Mouse (Mus musculus): ENCODE results near the gene Galnt6. TPM values are rescaled to one million over a fixed set of nuclear protein-coding genes. Genes with fewer than 3 reads are reported as not detected.

Galnt6 gene
- polyA plus RNA-seq, 1 experiment: 0.29 TPM

GRCm38 (mm10) chr15:100749751-100750538 lies 20.8 kb upstream of the Galnt6 start:
- TF ChIP-seq FOSL1 (IDR thresholded peaks at IDR 0.05; ENCODE audit: insufficient read depth, low read length, poor library complexity, severe bottlenecking) (no peak), USF1 (IDR thresholded peaks at IDR 0.05; ENCODE audit: low read depth) (no peak), MYOG (IDR thresholded peaks at IDR 0.05; ENCODE audit: control insufficient read depth, extremely low read depth, insufficient read length) (no peak), CTCF (IDR thresholded peaks at IDR 0.05; ENCODE audit: control insufficient read depth, insufficient read depth, insufficient read length) (no peak), CEBPB (IDR thresholded peaks at IDR 0.05; ENCODE audit: low read depth) (peak; percentile 55), MYOD1 (IDR thresholded peaks at IDR 0.05; ENCODE audit: control insufficient read depth, insufficient read length, low read depth) (no peak), MAX (IDR thresholded peaks at IDR 0.05) (no peak)
- no peak overlapping the region for H3ac ChIP-seq (ENCODE audit: control insufficient read depth, insufficient read length, low read depth)

GRCm38 (mm10) chr15:100748584-100748983 lies 19.4 kb upstream of the Galnt6 start:
- Histone ChIP-seq H3ac (ENCODE audit: control insufficient read depth, insufficient read length, low read depth) (no peak overlapping the region), H3K79me3 (ENCODE audit: low read depth) (no peaks in the 10 kb centered on the region), H3K79me2 (ENCODE audit: control insufficient read depth, insufficient read depth) (no peaks in the 10 kb centered on the region), H3K27me3 (ENCODE audit: control insufficient read depth, insufficient read depth, insufficient read length) (no peaks in the 10 kb centered on the region), H3K4me3 (ENCODE audit: insufficient read depth, poor library complexity, severe bottlenecking) (no peak overlapping the region), H3K36me3 (ENCODE audit: control insufficient read depth, insufficient read depth) (no peaks in the 10 kb centered on the region)
- TF ChIP-seq MYOG (IDR thresholded peaks at IDR 0.05; ENCODE audit: control insufficient read depth, extremely low read depth, insufficient read length) (no peak), FOSL1 (IDR thresholded peaks at IDR 0.05; ENCODE audit: insufficient read depth, low read length, poor library complexity, severe bottlenecking) (no peak), USF1 (IDR thresholded peaks at IDR 0.05; ENCODE audit: low read depth) (no peak), MAX (IDR thresholded peaks at IDR 0.05) (no peak), CTCF (IDR thresholded peaks at IDR 0.05; ENCODE audit: control insufficient read depth, insufficient read depth, insufficient read length) (no peak), CEBPB (IDR thresholded peaks at IDR 0.05; ENCODE audit: low read depth) (no peak), MYOD1 (IDR thresholded peaks at IDR 0.05; ENCODE audit: control insufficient read depth, insufficient read length, low read depth) (no peak)

More at GRCm38 (mm10) chr15:100749751-100750538, 20.8 kb upstream of the Galnt6 start:
- Histone ChIP-seq H3K27me3 (ENCODE audit: control insufficient read depth, insufficient read depth, insufficient read length) (no peaks in the 10 kb centered on the region), H3K36me3 (ENCODE audit: control insufficient read depth, insufficient read depth) (no peaks in the 10 kb centered on the region), H3K79me2 (ENCODE audit: control insufficient read depth, insufficient read depth) (no peaks in the 10 kb centered on the region), H3K4me3 (ENCODE audit: insufficient read depth, poor library complexity, severe bottlenecking) (no peak overlapping the region), H3K79me3 (ENCODE audit: low read depth) (no peaks in the 10 kb centered on the region)

GRCm38 (mm10) chr15:100747121-100747963 lies 18.2 kb upstream of the Galnt6 start:
- no peaks in the 10 kb centered on the region for H3K79me3 ChIP-seq (ENCODE audit: low read depth)
- no peak overlapping the region for H3ac ChIP-seq (ENCODE audit: control insufficient read depth, insufficient read length, low read depth)
- no peaks in the 10 kb centered on the region for H3K36me3 ChIP-seq (ENCODE audit: control insufficient read depth, insufficient read depth)
- TF ChIP-seq MYOG (IDR thresholded peaks at IDR 0.05; ENCODE audit: control insufficient read depth, extremely low read depth, insufficient read length) (no peak), MYOD1 (IDR thresholded peaks at IDR 0.05; ENCODE audit: control insufficient read depth, insufficient read length, low read depth) (no peak), USF1 (IDR thresholded peaks at IDR 0.05; ENCODE audit: low read depth) (no peak), CEBPB (IDR thresholded peaks at IDR 0.05; ENCODE audit: low read depth) (no peak), FOSL1 (IDR thresholded peaks at IDR 0.05; ENCODE audit: insufficient read depth, low read length, poor library complexity, severe bottlenecking) (no peak), MAX (IDR thresholded peaks at IDR 0.05) (no peak)
- H3K79me2 ChIP-seq (ENCODE audit: control insufficient read depth, insufficient read depth): no peaks in the 10 kb centered on the region
- no peak overlapping the region for H3K4me3 ChIP-seq (ENCODE audit: insufficient read depth, poor library complexity, severe bottlenecking)
- no peaks in the 10 kb centered on the region for H3K27me3 ChIP-seq (ENCODE audit: control insufficient read depth, insufficient read depth, insufficient read length)

- no peak overlapping the region for H3ac ChIP-seq (ENCODE audit: control insufficient read depth, insufficient read length, low read depth)
- TF ChIP-seq CEBPB (IDR thresholded peaks at IDR 0.05; ENCODE audit: low read depth): no peak
- no peak for TF ChIP-seq MAX (IDR thresholded peaks at IDR 0.05)
- no peak for TF ChIP-seq CTCF (IDR thresholded peaks at IDR 0.05; ENCODE audit: control insufficient read depth, insufficient read depth, insufficient read length)
- no peak for TF ChIP-seq FOSL1 (IDR thresholded peaks at IDR 0.05; ENCODE audit: insufficient read depth, low read length, poor library complexity, severe bottlenecking)
- no peak for TF ChIP-seq MYOG (IDR thresholded peaks at IDR 0.05; ENCODE audit: control insufficient read depth, extremely low read depth, insufficient read length)
- TF ChIP-seq USF1 (IDR thresholded peaks at IDR 0.05; ENCODE audit: low read depth): no peak
- TF ChIP-seq MYOD1 (IDR thresholded peaks at IDR 0.05; ENCODE audit: control insufficient read depth, insufficient read length, low read depth): no peak
- H3K36me3 ChIP-seq (ENCODE audit: control insufficient read depth, insufficient read depth): no peaks in the 10 kb centered on the region
- no peaks in the 10 kb centered on the region for H3K79me3 ChIP-seq (ENCODE audit: low read depth)
- no peak overlapping the region for H3K4me3 ChIP-seq (ENCODE audit: insufficient read depth, poor library complexity, severe bottlenecking)
- H3K79me2 ChIP-seq (ENCODE audit: control insufficient read depth, insufficient read depth): no peaks in the 10 kb centered on the region
- H3K27me3 ChIP-seq (ENCODE audit: control insufficient read depth, insufficient read depth, insufficient read length): no peaks in the 10 kb centered on the region
These were observed 17.4 kb upstream of the Galnt6 start for GRCm38 (mm10) chr15:100746478-100747120.

- H3K79me2 ChIP-seq (ENCODE audit: control insufficient read depth, insufficient read depth): no peaks in the 10 kb centered on the region
- no peak overlapping the region for H3K4me3 ChIP-seq (ENCODE audit: insufficient read depth, poor library complexity, severe bottlenecking)
- H3K27me3 ChIP-seq (ENCODE audit: control insufficient read depth, insufficient read depth, insufficient read length): no peaks in the 10 kb centered on the region
- H3K79me3 ChIP-seq (ENCODE audit: low read depth): no peaks in the 10 kb centered on the region
- TF ChIP-seq MYOG (IDR thresholded peaks at IDR 0.05; ENCODE audit: control insufficient read depth, extremely low read depth, insufficient read length) (no peak), CTCF (IDR thresholded peaks at IDR 0.05; ENCODE audit: control insufficient read depth, insufficient read depth, insufficient read length) (no peak), CEBPB (IDR thresholded peaks at IDR 0.05; ENCODE audit: low read depth) (no peak), MAX (IDR thresholded peaks at IDR 0.05) (no peak), FOSL1 (IDR thresholded peaks at IDR 0.05; ENCODE audit: insufficient read depth, low read length, poor library complexity, severe bottlenecking) (no peak), MYOD1 (IDR thresholded peaks at IDR 0.05; ENCODE audit: control insufficient read depth, insufficient read length, low read depth) (no peak), USF1 (IDR thresholded peaks at IDR 0.05; ENCODE audit: low read depth) (no peak)
- no peaks in the 10 kb centered on the region for H3K36me3 ChIP-seq (ENCODE audit: control insufficient read depth, insufficient read depth)
- no peak overlapping the region for H3ac ChIP-seq (ENCODE audit: control insufficient read depth, insufficient read length, low read depth)
These were observed 14.1 kb upstream of the Galnt6 start for GRCm38 (mm10) chr15:100743238-100743637.

All from C2C12 (cell line).